12 mouse cellular contexts compared by ENCODE assay signal in the genomic region with DNA sequence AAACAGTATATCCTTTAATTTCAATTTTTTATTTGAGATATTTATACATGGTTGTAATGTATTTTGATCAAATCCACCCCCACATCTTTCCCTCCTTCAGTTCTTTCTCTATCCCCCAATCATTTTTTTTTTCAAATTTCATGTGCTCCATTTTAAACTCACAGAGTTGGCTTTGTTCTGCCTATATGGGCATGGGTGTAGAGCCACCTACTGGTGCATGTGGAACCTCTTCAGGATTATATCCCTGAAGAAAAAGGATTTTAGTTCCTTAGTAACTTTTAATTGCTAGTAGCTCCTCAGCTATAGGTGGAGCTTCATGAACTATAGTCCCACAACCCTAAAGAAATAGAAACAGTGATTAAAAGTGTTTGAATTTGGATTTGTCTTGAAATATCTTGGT.
DNase-seq lines count a peak whose midpoint lies in the region; ATAC-seq and TF ChIP-seq lines count a peak whose summit lies in the region.
"Had no signal": no experiment of that assay in that cellular context is flagged by ENCODE, and none has a peak within 500 bp of the region (broad histone marks: within the 10 kb centered on the region; RNA-seq: fewer than 3 reads in every experiment).

No protein-coding gene starts in this region.

- H3K9me3 ChIP-seq in kidney, embryonic 16.5 days (ENCODE audit: low read length): no peaks in the 10 kb centered on the region
- no peaks in the 10 kb centered on the region for H3K9me3 ChIP-seq in E14TG2a.4 (ENCODE audit: low read length)
- H3K9me3 ChIP-seq: forebrain, embryonic 12.5 days; hindbrain, embryonic 15.5 days; limb, embryonic 12.5 days had no signal

- peak; percentile 4 to 7 for DNase-seq in cerebellum, postnatal 14 days
- no peak for DNase-seq in cerebellum, adult 11 months
- DNase-seq in kidney, postnatal 10 days: peak; percentile 46
- no peak for DNase-seq in right cerebral cortex, postnatal 36 days (ENCODE audit: low spot score in 2 of 2)
- no peak for DNase-seq in ovary, postnatal 10 days (ENCODE audit: low spot score)
- DNase-seq: spleen, adult 18-20 months had no signal

- H3K4me3 ChIP-seq in kidney, embryonic 16.5 days (ENCODE audit: low read length): no peak overlapping the region
- no peak overlapping the region for H3K4me3 ChIP-seq in E14TG2a.4 (replicated peaks; ENCODE audit: low read length)
- H3K4me3 ChIP-seq: forebrain, embryonic 12.5 days; hindbrain, embryonic 15.5 days; limb, embryonic 12.5 days had no signal

- H3K4me1 ChIP-seq in kidney, embryonic 16.5 days (ENCODE audit: insufficient read depth, low read length): no peaks in the 10 kb centered on the region
- no peaks in the 10 kb centered on the region for H3K4me1 ChIP-seq in E14TG2a.4 (replicated peaks; ENCODE audit: low read depth, low read length)
- H3K4me1 ChIP-seq: forebrain, embryonic 12.5 days; hindbrain, embryonic 15.5 days; limb, embryonic 12.5 days had no signal

- no peak for ATAC-seq in kidney, embryonic 16.5 days (ENCODE audit: low FRiP score, low TSS enrichment)
- 0 out of 2 replicates have a peak, but pooled peaks have one; percentile 52 for ATAC-seq in granulocyte monocyte progenitor cell, adult 5-6 weeks (replicated peaks; ENCODE audit: poor library complexity, severe bottlenecking)

- no peaks in the 10 kb centered on the region for H3K27me3 ChIP-seq in kidney, embryonic 16.5 days (ENCODE audit: insufficient read depth, low read length)
- no peaks in the 10 kb centered on the region for H3K27me3 ChIP-seq in E14TG2a.4 (ENCODE audit: insufficient read depth, low read length)
- H3K27me3 ChIP-seq: forebrain, embryonic 12.5 days; hindbrain, embryonic 15.5 days; limb, embryonic 12.5 days had no signal

- no peak overlapping the region for H3K4me2 ChIP-seq in kidney, embryonic 16.5 days (replicated peaks; ENCODE audit: low read depth, low read length)
- H3K4me2 ChIP-seq: forebrain, embryonic 12.5 days; hindbrain, embryonic 15.5 days; limb, embryonic 12.5 days had no signal

- no peak overlapping the region for H3K9ac ChIP-seq in kidney, embryonic 16.5 days (replicated peaks; ENCODE audit: low read length)
- H3K9ac ChIP-seq: forebrain, embryonic 12.5 days; hindbrain, embryonic 15.5 days; limb, embryonic 12.5 days had no signal

- no peaks in the 10 kb centered on the region for H3K36me3 ChIP-seq in kidney, embryonic 16.5 days (ENCODE audit: insufficient read depth, low read length)
- H3K36me3 ChIP-seq in E14TG2a.4 (ENCODE audit: insufficient read depth, low read length): no peaks in the 10 kb centered on the region
- H3K36me3 ChIP-seq: forebrain, embryonic 12.5 days; hindbrain, embryonic 15.5 days; limb, embryonic 12.5 days had no signal

- H3K27ac ChIP-seq in kidney, embryonic 16.5 days (ENCODE audit: low read length): no peak overlapping the region
- H3K27ac ChIP-seq: forebrain, embryonic 12.5 days; hindbrain, embryonic 15.5 days; limb, embryonic 12.5 days had no signal

- TF ChIP-seq CTCF in E14TG2a.4 (conservative IDR thresholded peaks at IDR 0.05; ENCODE audit: low read length): peak; percentile 21; the same call in 1 of the 2 replicates

Comparison
In these comparisons a context has a peak if more than half of its experiments do, and no peak if none do; other contexts are left out.
1. DNase-seq: peak in cerebellum, postnatal 14 days (2 of 2) and kidney, postnatal 10 days (single experiment); none in cerebellum, adult 11 months (single experiment), right cerebral cortex, postnatal 36 days (0 of 2) and ovary, postnatal 10 days (single experiment).